In genomic region chr3:90213956-90214684, GRCm38 (mm10) we compare ENCODE assay signal across 8 mouse cellular contexts. TPM values are rescaled to one million over a fixed set of nuclear protein-coding genes. Genes with fewer than 3 reads are reported as not detected.
DNase-seq lines count a peak whose midpoint lies in the region; ATAC-seq and TF ChIP-seq lines count a peak whose summit lies in the region.

No protein-coding gene starts in this region.

- peak; percentile 43 for ATAC-seq in hindbrain, postnatal 0 days
- ATAC-seq in liver, embryonic 13.5 days (ENCODE audit: low read depth): peak; percentile 41; the same call in 1 of the 2 replicates

- H3K9me3 ChIP-seq in hindbrain, postnatal 0 days (ENCODE audit: low read length): no peaks in the 10 kb centered on the region
- H3K9me3 ChIP-seq in liver, embryonic 13.5 days (replicated peaks): no peaks in the 10 kb centered on the region

- TF ChIP-seq CTCF in hindbrain, postnatal 0 days (IDR thresholded peaks at IDR 0.05; ENCODE audit: low read depth): no peak
- TF ChIP-seq CTCF in olfactory bulb, adult 2 months (IDR thresholded peaks at IDR 0.05; ENCODE audit: insufficient read depth, low read depth, low read length): no peak

- peaks cover 15% of the 10 kb centered on the region for H3K4me1 ChIP-seq in hindbrain, postnatal 0 days (ENCODE audit: insufficient read depth, low read length)
- H3K4me1 ChIP-seq in liver, embryonic 13.5 days (replicated peaks): peaks cover 40% of the 10 kb centered on the region
- H3K4me1 ChIP-seq in olfactory bulb, adult 2 months (ENCODE audit: control insufficient read depth, insufficient read depth, low read length): 0 out of 2 replicates have a peak, but pooled peaks cover 3% of the 10 kb centered on the region

- peak overlapping the region; percentile 95 for H3K27ac ChIP-seq in hindbrain, postnatal 0 days
- peak overlapping the region; percentile 83 for H3K27ac ChIP-seq in liver, embryonic 13.5 days
- H3K27ac ChIP-seq in olfactory bulb, adult 2 months (ENCODE audit: insufficient read depth, low read depth, low read length): peak overlapping the region; percentile 50; the same call in 1 of the 2 replicates

- H3K4me2 ChIP-seq in hindbrain, postnatal 0 days (ENCODE audit: low read depth, low read length): peak overlapping the region; percentile 93
- peak overlapping the region; percentile 94 for H3K4me2 ChIP-seq in liver, embryonic 13.5 days

- no peak for TF ChIP-seq POLR2A in olfactory bulb, adult 2 months (IDR thresholded peaks at IDR 0.05; ENCODE audit: insufficient read depth, low read depth, low read length)

- peak; percentile 51 to 80 for DNase-seq in adrenal gland, adult (ENCODE audit: inconsistent age in 2 of 2, low spot score in 1 of 2)
- no peak for DNase-seq in adrenal gland, adult 18-20 months (ENCODE audit: low spot score in 2 of 2)
- peak; percentile 18 for DNase-seq in urinary bladder, postnatal 14 days (ENCODE audit: low spot score)
- DNase-seq in urinary bladder, postnatal 4 days (ENCODE audit: low spot score in 2 of 2): no peak
- peak; percentile 48 for DNase-seq in hindbrain, postnatal 0 days (ENCODE audit: low spot score)
- DNase-seq in liver, embryonic 13.5 days: no peak
- DNase-seq in urinary bladder, postnatal 36 days (ENCODE audit: low spot score in 2 of 2): no peak

- 10% methylated on average over 12 of the region's 12 CpGs for WGBS in hindbrain, postnatal 0 days
- whole genome bisulfite sequencing in liver, embryonic 13.5 days (ENCODE audit: insufficient replicate concordance): 14% methylated on average over 12 of the region's 12 CpGs
- WGBS in olfactory bulb, adult 2 months: 10% methylated on average over 12 of the region's 12 CpGs

- peak overlapping the region; percentile 94 for H3K4me3 ChIP-seq in hindbrain, postnatal 0 days (ENCODE audit: low read length)
- peak overlapping the region; percentile 86 for H3K4me3 ChIP-seq in liver, embryonic 13.5 days (replicated peaks)
- peak overlapping the region; percentile 78 for H3K4me3 ChIP-seq in olfactory bulb, adult 2 months (ENCODE audit: insufficient read depth, low read depth, low read length)

- no peaks in the 10 kb centered on the region for H3K27me3 ChIP-seq in hindbrain, postnatal 0 days (ENCODE audit: insufficient read depth, low read length)
- no peaks in the 10 kb centered on the region for H3K27me3 ChIP-seq in liver, embryonic 13.5 days

- peak overlapping the region; percentile 92; the same call in 1 of the 2 replicates for H3K9ac ChIP-seq in hindbrain, postnatal 0 days (replicated peaks; ENCODE audit: low read length)
- peak overlapping the region; percentile 92 for H3K9ac ChIP-seq in liver, embryonic 13.5 days

- H3K36me3 ChIP-seq in hindbrain, postnatal 0 days (ENCODE audit: insufficient read depth, low read length): peaks cover 15% of the 10 kb centered on the region; the same call in 1 of the 2 replicates
- H3K36me3 ChIP-seq in liver, embryonic 13.5 days: peaks cover 37% of the 10 kb centered on the region

RNA-seq across cellular contexts. Expression of gene Rab13, which starts 0.6 kb away (rescaled TPM):
- 10 to 100 TPM; 21.1 to 30.8 TPM for total RNA-seq in adrenal gland, adult 18-20 months (2021)
- total RNA-seq in hindbrain, postnatal 0 days (2014; rRNA removed): 5.9 and 14.8 TPM in 2 replicates
- 20.6 and 23.5 TPM in 2 replicates for polyA plus RNA-seq in hindbrain, postnatal 0 days (2015; fragmentation: Nextera tagmentation; extraction: Ambion mirVana)
- polyA plus RNA-seq in liver, embryonic 13.5 days (2015; fragmentation: Nextera tagmentation; extraction: Ambion mirVana): 5.9 and 6.0 TPM in 2 replicates
- not detected in 2 replicates for polyA plus RNA-seq in olfactory bulb, adult 2 months (2012; ENCODE audit: insufficient read depth, insufficient read length, low replicate concordance, missing spikeins)

RNA-seq across cellular contexts. Expression of gene Rps27, which starts 0.7 kb away (rescaled TPM):
- total RNA-seq in adrenal gland, adult 18-20 months (2021): 1,000 to 10,000 TPM; 2,116 to 2,128 TPM
- 2,630 and 2,808 TPM in 2 replicates for total RNA-seq in hindbrain, postnatal 0 days (2014; rRNA removed)
- 847 and 901 TPM in 2 replicates for polyA plus RNA-seq in hindbrain, postnatal 0 days (2015; fragmentation: Nextera tagmentation; extraction: Ambion mirVana)
- 679 and 820 TPM in 2 replicates for polyA plus RNA-seq in liver, embryonic 13.5 days (2015; fragmentation: Nextera tagmentation; extraction: Ambion mirVana)
- 2,782 TPM in 1 of 2 replicates, not detected in the other for polyA plus RNA-seq in olfactory bulb, adult 2 months (2012; ENCODE audit: insufficient read depth, insufficient read length, low replicate concordance, missing spikeins)

RNA-seq across cellular contexts. Expression of gene Jtb, which starts 17.3 kb away (rescaled TPM):
- total RNA-seq in adrenal gland, adult 18-20 months (2021): 10 to 100 TPM; 66.2 to 72.2 TPM
- 52.5 and 75.6 TPM in 2 replicates for total RNA-seq in hindbrain, postnatal 0 days (2014; rRNA removed)
- 115 and 124 TPM in 2 replicates for polyA plus RNA-seq in hindbrain, postnatal 0 days (2015; fragmentation: Nextera tagmentation; extraction: Ambion mirVana)
- 59.5 and 61.1 TPM in 2 replicates for polyA plus RNA-seq in liver, embryonic 13.5 days (2015; fragmentation: Nextera tagmentation; extraction: Ambion mirVana)
- polyA plus RNA-seq in olfactory bulb, adult 2 months (2012; ENCODE audit: insufficient read depth, insufficient read length, low replicate concordance, missing spikeins): not detected in 2 replicates

RNA-seq across cellular contexts. Expression of gene Creb3l4, which starts 29.2 kb away (rescaled TPM):
- under 1 TPM; 0.36 to 0.38 TPM for total RNA-seq in adrenal gland, adult 18-20 months (2021)
- total RNA-seq in hindbrain, postnatal 0 days (2014; rRNA removed): 0.21 and 0.83 TPM in 2 replicates
- polyA plus RNA-seq in hindbrain, postnatal 0 days (2015; fragmentation: Nextera tagmentation; extraction: Ambion mirVana): 1.2 and 1.4 TPM in 2 replicates
- polyA plus RNA-seq in liver, embryonic 13.5 days (2015; fragmentation: Nextera tagmentation; extraction: Ambion mirVana): 0.36 and 0.41 TPM in 2 replicates
- polyA plus RNA-seq in olfactory bulb, adult 2 months (2012; ENCODE audit: insufficient read depth, insufficient read length, low replicate concordance, missing spikeins): not detected in 2 replicates

RNA-seq across cellular contexts. Expression of gene Slc39a1, which starts 33.9 kb away (rescaled TPM):
- 100 to 1,000 TPM; 115 to 116 TPM for total RNA-seq in adrenal gland, adult 18-20 months (2021)
- total RNA-seq in hindbrain, postnatal 0 days (2014; rRNA removed): 97.8 and 105 TPM in 2 replicates
- polyA plus RNA-seq in hindbrain, postnatal 0 days (2015; fragmentation: Nextera tagmentation; extraction: Ambion mirVana): 70.1 and 72.0 TPM in 2 replicates
- 31.6 and 34.1 TPM in 2 replicates for polyA plus RNA-seq in liver, embryonic 13.5 days (2015; fragmentation: Nextera tagmentation; extraction: Ambion mirVana)
- polyA plus RNA-seq in olfactory bulb, adult 2 months (2012; ENCODE audit: insufficient read depth, insufficient read length, low replicate concordance, missing spikeins): not detected in 2 replicates

Comparison
In these comparisons a context has a peak if more than half of its experiments do, and no peak if none do; other contexts are left out.
1. DNase-seq: peak in adrenal gland, adult (2 of 2), urinary bladder, postnatal 14 days (single experiment) and hindbrain, postnatal 0 days (single experiment); none in adrenal gland, adult 18-20 months (0 of 2), urinary bladder, postnatal 4 days (0 of 2), liver, embryonic 13.5 days (single experiment) and urinary bladder, postnatal 36 days (0 of 2).
2. Peak in every context shown above with its lines, with median percentiles within 50 percentile points of each other: H3K27ac ChIP-seq and H3K4me3 ChIP-seq.